Mouse (Mus musculus): ENCODE results near the gene Gm17416.
A peak's percentile ranks its signal among the peaks of the same experiment; 100 is the strongest.

Gm17416 gene

DNA sequence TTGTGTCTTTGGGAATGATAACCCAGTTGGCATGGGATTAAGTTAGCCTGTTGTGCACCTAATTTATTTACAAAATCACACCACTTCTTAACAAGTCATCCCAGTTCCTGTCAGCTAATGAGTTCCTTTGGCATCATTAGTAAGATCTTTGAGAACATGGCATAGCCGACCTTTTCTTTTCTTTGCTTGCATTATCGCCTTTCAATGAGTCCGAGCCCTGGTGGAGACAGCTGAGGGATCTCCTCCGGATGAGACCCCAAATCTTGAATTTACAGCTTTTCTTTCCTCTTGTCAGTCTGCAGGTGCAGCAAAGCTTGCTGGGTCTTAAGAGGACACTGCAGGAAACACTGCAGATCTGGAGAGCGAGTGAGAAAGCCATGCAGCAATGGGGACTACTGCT is at the start of gene Gm17416:
Gm17416 (plus strand) TSS at position 301 of the 400 bp plus-strand sequence.
- no peak for DNase-seq

DNA sequence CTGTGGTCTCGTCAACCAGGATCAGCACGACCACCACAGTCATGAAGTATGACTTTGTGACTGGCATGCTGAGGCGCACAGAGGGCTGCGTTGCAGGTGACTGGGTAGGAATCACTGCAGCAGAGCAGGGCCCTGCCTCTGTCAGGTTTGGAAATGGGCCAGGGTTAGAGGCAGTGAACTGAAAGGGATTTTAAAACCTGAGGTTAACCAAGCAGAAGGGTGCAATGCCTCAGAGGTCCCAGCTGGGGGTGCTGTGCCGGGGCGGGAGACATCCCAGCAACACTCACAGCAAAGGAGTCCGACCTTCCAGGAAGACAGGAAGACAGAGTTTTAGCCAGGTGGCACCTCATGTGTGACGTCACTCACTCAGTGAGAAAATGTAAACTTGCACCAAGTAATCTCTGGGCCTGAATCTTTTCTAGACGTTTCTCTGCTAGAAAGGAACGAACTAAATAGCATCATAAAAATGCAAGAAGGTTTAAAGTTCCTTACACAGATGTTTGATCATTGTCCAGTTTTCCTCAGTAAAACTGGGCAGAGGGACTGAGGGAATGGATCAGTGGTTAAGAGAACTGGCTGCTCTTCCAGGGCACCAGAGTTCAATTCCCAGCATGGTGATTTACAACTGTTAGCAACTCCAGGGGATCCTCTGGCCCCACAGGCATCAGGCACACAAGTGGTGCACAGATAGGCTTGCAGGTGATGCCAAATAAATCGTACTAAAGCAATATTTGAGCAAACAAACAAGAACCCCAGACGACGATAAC is 29.0 kb upstream of the Gm17416 start, which contains the start of gene Defb29:
Defb29 (minus strand) TSS at position 155 of the 767 bp plus-strand sequence.
- no peak for DNase-seq

DNA sequence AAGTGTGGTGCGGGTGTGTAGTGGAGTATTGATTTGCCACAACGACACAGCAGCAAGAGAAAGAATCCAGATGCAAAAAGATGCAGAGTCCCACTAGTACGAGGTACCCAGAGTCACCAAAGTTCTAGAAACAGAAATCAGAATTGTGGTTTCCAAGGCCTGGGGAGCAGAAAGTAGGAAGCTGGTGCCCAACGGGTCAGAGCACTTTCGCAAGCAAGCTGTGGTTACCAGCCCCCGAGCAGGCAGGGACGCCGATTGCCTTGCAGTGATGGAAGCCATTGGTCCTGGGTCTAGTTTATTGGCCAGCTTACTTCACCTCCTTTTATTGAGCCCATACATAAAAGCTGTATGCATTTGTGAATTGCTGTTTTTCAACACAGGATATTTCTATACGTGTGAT is 27.2 kb upstream of the Gm17416 start:
- DNase-seq = no peak

DNA sequence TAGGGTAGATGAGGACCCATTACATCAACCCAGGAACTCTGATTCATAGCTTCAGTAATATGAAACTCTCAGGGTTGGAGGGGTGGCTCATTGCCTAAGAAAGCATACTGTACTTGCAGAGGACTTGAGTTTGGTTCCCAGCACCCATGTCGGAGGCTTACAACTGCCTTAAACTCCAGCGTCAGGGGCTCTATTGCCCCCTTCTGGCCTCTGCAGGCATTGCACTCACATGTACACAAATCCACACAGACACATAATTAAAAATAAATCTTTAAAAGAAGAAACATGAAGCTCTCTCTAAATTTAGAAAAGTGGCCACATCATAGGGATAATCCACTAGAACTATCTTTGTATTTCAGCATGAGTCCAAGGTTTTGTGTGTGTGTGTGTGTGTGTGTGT is 26.2 kb upstream of the Gm17416 start:
- no peak for DNase-seq

DNA sequence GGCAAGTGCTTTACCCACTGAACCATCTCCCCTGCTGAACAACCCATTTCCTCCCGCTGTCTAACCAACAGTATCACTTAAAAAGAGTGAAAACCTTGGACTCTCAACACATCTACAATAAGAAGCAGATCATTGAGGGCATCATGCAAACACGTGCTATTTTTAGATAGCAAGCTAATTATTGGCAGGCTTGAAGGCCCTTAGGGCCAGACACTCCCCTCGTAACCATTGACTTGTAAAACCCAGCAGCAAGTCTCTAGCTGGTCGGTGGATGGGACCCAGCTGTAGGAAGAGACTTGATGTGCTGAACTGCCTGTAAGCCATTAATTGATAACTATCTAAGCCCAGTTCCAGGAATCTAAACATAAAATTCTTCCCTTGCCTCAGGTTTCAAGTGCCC is 25.7 kb upstream of the Gm17416 start:
- DNase-seq = no peak

DNA sequence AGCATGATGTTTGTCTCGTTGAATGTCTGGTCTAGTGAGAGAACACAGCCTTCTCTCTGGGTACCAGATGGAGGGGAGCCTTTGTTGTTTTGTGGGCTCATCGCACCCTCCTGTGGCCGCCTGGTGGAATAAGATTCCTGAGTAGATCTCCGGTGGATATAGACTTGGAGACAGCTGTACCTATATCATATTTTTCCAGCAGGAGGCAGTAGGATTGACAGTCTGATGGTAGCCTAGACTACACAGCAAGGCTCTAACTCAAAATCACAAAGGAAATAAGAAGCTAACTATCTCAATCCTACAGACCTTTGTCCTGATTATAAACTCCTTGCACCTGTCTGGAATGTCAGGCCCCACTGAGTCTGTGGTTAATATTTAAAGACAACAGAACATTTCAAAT is 24.4 kb upstream of the Gm17416 start:
- peak; percentile 18 for DNase-seq

DNA sequence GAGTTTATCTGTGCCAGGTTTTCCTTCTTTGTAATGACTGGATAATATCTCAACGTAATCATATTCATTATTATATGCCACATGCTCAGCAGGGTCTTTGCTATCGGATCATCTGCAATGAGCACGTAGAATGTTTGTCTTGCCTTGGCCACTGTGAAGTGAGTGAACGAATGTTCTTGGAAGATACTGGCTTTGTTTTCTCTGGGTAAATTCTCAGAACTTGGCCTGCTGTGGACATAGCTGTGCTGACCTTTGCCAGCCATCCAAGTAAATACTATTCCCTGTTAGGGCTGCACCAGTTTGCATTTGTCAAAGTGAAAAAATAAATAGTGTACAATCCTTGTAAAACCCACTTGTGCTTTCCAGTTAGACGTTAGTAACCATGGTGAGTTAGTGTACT is 21.0 kb upstream of the Gm17416 start:
- DNase-seq = no peak

DNA sequence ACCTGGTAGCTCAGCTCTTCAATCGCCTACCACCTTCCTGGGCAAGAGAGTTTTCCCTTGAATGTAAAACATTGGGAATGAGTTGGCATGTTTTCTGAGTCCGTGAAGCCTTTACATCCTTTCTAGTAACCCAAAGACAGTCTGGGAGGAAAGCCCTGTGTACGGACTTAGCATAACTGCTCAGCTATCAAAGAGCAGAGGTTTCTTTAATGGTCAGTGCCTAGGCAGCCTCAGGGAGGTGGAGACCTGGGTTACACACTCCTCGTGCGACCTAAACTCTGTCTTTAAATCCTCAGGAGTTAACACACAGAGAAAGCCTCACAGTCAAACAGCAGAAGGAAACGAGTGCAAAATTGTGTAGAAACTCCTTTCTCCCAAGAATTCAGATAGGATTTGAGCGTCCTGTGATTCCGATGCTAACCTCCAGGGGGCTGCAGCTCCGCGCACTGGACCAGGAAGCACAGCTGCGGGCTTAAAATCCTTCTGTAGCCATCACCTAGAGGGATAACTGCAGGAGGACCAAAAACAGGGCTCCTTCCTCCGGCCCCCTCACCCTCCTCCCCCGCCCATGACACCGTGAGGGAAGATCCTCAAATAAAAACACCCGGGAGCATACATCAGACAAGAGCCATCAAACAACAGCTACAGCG is 15.2 kb upstream of the Gm17416 start:
- peak; percentile 39 for DNase-seq

DNA sequence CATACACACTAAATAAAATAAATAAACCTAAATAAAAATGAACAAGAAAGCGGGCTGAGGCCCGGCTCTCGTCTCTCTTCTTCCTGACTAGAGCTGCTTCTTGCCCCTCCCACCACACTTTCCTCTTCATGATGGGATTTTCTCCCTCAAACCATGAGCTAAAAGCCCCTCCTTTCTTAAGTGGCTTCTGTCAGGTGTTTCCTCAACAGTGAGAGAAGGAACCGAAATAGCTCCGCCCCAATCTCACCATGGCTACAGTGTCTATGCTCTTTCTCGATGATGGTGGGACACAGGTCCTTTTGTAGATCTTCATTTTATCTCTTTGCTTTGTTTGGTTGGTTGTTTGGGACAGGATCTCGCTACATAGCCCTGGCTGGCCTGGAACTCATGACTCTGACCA is 12.5 kb upstream of the Gm17416 start:
- no peak for DNase-seq

DNA sequence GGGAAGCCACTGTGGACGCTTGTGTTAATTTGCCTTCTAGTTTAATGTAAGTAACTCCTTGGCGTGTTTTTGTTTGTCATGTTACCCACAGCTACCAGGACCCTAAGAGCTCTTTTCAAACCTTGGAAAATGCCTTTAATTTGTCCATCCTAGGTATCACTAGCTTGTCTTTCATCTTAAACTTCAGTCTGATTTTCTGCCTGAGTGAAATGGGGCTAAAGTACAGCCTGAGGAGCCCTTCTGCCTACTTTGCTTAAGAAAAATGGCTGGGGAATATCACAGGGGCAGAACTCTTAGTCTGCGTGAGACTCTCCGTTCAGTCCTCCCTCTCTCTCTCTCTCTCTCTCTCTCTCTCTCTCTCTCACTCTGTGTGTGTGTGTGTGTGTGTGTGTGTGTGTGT is 743 bp downstream of the Gm17416 start:
- DNase-seq = no peak

DNA sequence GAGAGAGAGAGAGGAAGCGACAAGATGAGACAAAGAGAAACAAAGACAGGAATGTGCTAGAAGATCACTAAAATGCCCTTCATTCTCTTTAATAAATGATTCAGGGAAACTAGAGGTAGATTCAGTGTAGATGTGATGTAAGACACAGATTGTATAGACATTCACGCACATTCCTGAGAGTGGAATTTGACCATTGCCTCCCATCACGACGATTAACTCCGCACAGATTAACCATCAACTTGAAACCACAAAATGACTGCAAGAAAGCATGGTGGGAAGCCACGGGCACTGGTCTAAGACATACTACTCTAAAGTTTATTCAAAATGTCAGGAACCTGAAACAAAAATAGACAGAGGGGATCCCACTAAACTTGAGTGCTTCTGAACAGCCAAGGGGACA is 1.2 kb downstream of the Gm17416 start:
- no peak for DNase-seq

DNA sequence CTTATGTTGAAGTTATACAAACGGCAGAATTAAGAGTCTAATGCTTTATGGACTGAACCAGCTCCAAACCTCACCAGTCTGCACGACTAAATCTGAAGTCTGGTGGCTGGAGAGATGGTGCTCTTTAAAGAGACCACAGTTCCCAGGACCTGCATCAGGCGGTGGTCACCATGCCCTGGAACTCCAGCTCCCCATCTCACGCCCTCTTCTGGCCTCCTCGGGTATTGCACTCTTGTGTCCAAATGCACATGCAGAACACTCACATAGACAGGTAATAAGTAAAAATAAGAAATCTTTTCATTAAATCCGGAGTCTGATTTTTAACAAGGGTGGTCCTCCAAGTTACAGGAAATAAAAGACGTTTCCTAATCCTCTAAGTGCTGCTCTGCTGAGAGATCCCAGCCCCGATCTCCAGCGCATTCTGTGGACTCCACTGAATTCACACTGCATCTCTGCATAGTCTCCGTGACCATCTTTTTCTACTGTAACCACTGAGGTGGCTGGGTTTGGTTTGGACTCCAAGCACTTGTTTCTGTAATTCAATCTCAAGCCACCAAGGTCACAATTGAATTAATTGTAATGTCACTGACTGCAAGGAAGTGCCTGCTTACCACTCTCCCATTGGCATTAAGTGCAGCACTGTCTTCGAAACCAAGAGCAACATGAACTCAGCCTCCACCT is 3.1 kb downstream of the Gm17416 start, which contains the start of gene Defb21:
Defb21 (plus strand) TSS at position 631 of the 681 bp plus-strand sequence.
- peak; percentile 26 for DNase-seq

DNA sequence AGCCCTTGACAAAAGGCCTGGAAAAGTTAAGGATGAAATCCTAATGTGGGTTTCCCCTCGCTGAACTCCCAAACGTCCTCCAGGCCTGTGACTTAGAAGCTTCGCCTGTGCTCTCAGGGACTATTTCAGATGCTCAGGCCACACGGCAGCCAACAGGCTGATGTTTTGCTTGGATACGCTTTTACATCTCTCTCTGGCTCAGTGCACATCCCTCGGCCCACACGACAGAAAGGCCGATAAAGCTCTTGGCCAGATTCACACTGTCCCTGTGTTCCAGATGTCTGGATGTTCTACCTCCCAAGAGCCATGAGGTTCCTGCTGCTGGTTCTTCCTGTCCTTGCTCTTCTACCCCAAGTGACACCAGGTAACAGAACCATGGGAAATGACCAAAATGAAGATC is 4.3 kb downstream of the Gm17416 start:
- DNase-seq = no peak

DNA sequence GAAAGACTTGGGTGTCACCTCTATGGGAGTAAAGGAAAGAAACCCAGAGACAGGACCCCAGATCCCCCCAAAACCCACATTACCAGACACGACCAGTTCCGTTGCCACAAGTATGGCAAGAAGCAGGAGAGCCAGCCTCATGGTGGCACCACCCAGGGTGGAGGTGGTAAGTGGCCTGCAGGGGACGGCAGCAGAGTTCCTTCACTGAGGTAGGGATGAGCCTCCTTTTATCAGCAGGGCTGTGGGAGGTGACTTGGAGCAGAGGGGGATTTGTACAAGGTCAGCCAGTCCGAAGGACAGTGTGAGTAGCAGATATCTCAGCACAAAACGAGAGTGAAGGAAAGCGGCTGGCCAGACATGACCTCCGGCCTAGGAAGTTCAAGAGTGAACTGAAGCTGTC is 11.0 kb downstream of the Gm17416 start, which contains the start of gene Defb19:
Defb19 (minus strand) TSS at position 206 of the 400 bp plus-strand sequence.
- no peak for DNase-seq

DNA sequence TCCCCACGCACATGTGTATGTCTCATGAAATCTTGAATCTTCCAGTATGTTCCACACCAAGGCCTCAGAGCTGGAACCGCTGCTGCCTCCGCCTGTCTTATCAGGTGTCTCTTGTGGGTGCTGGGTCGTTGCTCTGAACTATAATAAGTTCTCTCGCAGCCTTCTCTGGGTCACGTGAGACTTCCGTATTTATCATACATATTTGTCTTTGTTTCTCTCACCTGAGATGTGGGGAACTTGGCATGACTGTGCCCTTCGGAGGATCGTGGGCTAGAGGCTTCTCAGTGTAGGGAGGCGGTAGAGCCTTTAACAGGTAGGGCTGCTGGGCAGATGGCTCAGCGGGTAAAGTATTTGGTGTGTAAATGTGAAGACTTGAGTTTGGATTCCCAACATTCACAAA is 11.5 kb downstream of the Gm17416 start:
- DNase-seq = no peak

DNA sequence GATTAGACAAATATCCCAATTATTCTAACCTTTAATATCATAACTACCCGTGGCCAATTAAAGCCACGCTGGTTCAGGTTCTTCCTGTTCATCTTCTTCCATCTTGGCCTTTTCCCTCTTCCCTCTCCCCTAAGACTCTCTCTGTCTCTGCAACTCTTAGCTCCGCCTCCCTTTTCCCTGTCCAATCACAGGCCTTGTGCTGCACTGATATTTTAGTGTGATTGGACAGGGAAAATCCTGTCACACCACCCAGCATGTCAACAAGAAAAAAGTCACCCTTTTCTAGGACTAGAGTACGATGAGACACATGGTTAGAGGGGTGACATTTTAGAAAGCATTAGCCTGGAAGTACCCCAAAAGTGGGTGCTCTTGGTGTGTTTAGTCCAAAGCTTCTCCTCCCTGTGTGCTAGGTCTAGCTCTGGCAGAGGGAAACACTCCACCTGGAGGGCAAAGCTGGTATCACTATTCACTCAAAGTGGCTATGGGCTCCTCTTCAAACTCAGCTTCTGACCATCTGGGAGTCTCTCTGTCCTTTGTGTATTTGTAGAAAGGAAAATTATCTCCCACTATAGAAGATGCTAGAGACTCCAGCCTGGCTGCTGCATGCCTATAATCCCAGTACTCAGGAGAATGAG is 17.9 kb downstream of the Gm17416 start:
- DNase-seq = no peak

DNA sequence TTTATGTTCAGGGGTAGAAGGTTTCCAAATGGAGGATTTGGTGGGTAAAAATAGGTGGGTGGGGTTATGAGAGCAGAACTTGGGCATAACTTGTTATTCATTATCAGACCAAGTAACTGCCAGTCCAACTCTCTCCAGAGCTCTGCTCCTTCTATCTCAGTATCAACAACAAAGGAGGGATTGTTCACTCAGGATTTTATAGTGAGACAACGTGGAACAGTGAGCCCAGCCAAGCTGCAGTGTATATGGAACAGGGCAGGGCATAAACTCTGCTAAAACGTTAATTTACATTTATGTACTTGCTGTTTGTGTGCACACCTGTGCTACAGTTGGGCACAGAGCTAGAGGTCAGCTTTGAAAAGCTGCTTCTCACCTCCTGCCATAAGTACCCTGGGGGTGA is 19.3 kb downstream of the Gm17416 start:
- DNase-seq = no peak

DNA sequence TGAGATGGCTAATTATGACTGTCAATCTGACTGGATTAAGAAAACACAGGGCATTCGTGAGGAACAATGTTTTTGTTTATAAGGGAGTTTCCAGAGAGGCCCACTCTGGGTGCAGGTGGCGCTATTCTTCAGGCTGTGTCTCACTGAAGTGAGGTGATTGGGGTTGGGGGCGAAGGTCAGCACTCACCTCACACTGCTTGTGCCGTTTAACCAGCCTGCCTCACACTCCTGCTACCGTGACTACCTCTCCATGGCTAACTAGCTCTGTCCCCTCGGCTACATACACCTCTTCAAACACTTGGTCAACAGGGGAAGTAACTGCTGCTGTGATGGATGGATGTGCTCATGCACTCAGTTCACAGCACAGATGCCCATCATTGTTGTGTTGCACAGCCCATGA is 19.9 kb downstream of the Gm17416 start:
- DNase-seq = no peak

DNA sequence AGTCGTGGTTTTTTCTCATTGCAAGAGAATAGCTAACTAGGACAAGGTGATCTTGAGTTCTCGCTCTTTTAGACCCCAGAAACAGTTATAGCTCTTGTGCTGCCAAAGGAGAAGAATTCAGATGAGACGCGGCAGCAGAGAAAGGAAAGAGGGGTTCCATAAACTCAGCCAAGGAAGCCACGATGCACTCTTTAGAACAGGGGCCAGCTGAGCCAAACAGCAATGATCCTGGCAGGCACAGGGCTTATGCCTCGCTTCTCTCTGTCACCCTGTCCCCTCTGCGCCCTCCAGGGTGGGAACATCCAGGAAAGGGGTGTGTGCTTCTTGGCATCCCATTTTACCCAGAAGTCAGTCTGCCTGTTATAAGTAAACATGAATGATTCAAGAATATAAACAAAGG is 30.2 kb downstream of the Gm17416 start, which contains the start of gene Defb45:
Defb45 (minus strand) TSS at position 101 of the 400 bp plus-strand sequence.
- DNase-seq = no peak

DNA sequence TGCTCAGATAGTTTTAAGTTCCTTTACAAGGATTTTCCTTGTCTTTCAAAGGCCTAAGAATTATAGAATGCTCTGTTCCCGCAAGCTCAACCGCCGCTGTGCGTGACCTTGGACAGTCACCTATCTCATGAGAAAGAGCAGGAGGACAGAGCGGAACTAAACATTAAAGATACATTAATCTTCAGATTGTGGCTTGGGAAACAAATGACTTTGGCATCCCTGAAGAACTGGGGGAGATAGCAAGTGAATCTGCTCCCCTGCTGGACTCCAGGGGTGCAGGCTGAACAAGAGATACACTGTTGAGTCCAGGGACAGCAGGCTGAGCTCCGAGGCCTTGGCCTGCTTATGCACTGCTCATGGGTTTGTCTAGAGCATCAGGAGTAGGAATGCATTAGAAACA is 30.9 kb downstream of the Gm17416 start:
- DNase-seq = no peak

DNA sequence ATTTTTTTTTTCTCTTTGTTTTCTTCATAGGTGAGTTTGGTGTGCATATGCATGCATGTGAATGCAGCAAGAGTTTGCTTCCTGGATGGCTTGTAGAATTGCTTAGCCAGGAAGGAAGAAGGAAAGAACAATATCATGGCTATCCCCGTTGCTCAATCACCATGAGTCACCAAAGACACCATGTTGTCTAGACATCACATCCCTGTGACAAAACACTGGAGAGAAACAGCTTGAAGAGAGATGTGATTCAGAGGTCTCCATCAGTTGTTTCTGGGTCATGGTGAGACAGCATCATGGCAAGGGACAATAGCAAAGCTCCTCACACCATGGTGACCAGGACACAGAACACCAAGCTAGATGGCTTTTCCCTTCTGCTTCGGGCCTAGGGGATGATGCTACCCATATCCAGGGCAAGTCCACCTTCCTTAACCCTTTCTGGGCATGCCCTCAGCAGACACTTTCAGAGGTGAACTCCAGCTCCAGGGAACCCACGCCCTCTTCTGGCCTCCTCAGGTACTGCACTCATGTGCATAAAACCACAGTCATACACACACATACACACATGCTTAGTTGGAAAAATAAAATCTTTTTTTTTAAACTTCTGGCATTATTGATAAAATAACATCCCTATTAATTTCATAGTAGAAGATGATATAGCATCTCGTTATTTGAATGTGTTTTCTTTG is 32.3 kb downstream of the Gm17416 start:
- no peak for DNase-seq

DNA sequence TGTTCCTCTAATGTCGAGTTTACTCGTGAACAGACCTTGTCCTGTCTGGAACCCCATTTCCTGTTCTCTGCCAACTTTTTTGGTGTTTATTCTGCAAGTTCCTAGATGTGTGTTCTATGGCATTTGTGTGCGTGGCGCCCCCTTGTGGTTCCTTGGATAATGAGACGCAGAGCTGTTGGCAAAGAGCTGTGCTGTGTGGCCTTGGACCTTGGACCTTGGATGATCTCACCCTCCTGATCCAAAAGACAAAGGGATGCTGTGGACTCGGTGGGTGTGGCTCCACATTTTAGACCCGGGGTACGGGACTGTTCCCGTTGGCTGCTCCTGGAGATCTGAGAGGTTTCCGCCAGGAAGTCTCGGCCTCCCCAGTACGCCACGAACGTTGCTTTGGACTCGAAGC is 34.9 kb downstream of the Gm17416 start, which contains the start of gene Defb36:
Defb36 (plus strand) TSS at position 271 of the 400 bp plus-strand sequence.
- DNase-seq = peak; percentile 19

Measured in liver (tissue).